Mouse (Mus musculus) cerebellum, postnatal 36 days (tissue): ENCODE measurements at regions not wholly inside any gene's neighbourhood (a gene's known extent, or its start where the extent isn't known, plus 50 kb on each side); places are given as distances from the start of the nearest gene placed in this dataset.

ENCODE experiments used
- DNase-seq, 2 experiments: peaks; one replicate each; pipeline ENCODE4 v3.0.0; 2021 to 2022; ENCODE audit warnings: mixed read lengths in 2 of 2

DNA sequence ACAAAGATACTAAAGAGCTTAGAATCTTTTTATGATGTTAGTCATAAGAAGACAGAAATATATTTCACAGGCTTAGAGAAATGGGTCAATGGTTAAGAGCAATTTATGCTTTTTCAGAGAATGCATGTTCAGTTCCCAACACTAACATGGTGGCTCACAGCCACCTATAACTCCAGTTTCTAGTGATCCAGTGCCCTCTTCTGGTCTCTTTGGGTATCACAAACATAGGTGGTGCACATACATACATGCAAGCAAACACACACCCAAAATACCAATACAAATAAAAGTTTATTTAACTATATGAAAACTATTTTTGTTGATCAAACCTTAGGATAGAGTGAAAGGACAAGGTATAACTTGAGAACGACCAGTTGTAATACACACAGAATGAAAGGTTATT is 308.0 kb downstream of the Cmpk2 start:
- DNase-seq: no peak

DNA sequence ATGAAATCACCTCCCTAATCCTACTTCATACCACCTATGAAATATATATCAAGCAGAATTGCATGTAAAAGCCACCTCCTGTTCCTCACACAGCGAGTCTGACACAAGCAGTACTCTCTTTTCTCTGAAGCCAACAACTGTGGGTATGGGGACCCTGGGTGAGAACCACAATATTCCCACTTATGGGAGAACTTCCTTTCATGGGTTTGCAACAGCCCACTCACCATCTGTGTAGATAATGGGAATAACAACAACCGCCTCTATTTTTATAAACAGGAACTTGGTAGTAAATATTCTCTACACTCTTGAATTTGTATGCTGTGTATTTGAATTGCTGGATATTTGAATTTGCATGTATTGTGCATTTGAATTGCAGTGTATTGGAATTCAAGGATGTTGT is 305.0 kb downstream of the Cmpk2 start:
- DNase-seq: no peak

DNA sequence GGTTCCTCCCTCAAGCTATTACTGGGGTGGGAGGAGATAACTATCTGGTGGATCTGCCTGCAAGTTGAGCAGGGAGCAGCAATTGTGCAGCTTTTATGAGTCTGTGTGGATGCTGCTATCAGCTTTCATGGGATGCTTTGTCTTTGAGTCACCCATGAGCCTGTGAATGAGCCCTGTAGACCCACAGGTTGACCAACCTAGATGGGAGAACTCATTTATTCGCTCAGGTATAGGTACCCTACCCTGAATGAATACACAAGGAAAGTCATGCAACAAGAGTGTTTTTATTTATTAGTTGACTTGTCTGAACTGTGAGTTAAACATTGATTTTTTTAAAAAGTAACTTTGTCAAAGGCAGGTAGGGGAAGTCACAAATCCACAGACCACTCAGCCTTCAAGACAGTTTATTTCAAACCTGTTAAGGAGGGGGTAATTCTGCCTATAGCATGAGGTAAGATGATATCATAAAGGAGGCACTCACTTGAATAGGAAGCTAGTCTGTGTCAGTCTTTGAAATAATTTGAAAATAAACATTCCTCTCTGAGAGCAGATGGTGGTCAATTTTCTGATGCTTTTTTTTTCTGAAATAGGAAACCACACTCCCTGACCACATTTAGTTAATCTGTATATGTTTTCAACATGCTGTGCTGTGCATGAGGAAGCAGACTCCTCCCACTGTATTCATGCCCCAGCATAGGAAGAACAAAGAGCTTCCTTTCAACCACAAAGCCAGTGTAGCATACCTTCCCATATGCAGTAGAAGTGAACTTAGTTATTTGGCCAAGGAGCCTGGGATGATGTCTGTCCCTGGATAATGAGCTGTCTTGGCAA is 302.0 kb downstream of the Cmpk2 start:
- no peak for DNase-seq

DNA sequence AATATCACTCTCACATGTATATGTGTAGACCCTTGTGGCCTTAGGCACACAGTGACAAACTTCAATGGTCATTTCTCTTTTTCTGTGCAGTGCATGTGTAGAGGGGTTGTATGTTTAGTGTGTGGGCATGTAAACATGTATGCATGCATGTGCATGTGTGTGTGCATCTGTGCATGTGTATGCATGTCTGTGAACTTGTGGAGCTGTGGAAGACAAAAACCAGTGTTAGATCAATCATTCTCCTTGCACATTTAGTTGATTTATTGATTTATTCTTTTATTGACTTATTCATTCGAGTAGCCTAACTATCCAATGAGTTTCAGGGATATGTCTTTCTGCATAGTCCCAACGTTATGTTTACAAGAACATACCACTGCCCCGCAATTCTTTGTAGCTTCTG is 298.5 kb downstream of the Cmpk2 start:
- DNase-seq: no peak

DNA sequence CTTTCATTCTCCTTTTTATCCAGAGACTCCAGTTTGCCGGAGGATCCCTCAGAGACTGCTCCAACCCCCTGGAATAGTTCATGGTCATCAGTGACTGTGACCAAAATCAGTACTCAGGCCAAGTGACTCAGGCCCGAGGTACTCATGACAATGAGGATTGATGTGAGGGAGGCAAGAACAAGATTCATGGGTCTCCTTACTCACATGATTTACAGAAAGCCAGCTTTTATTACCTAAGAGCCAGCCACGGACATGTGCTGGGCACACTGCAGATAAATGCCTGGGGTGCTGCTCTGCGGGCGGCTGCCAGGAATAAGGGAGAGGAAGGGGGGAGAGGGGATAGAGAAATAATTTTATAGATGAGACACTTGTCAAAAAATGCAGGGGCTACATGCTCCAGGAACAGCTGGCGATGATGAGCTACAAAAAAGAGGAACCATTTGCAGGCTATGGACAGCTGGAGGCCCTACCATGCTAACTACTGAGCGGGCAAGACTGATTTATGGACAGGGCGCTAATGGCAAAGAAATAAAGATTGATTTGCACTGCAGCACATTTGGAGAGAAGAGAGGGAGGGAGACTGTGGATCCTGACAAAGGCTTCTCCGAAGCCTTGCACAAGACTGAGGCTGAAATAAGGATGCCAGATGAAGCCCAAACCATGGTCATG is 289.8 kb downstream of the Cmpk2 start:
- no peak for DNase-seq

DNA sequence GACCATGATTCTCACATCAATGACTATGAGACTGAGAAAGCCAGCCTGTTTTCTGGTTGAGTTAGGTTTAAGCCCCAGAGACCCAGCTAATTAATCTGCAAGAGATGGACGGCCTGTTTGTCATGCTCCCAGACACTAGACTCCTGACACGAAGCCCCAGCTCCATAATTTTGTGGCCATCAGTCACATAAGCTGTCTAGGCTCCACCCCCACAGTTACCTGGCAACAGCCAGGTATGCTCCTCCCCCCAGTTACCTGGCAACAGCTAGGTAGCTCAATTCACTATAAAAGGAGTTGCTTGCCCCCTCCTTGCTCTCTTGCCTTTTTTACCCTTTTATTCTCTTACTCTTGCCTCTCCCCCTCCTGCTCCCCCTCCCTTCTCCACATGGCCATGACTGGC is 287.3 kb downstream of the Cmpk2 start:
- DNase-seq: no peak

DNA sequence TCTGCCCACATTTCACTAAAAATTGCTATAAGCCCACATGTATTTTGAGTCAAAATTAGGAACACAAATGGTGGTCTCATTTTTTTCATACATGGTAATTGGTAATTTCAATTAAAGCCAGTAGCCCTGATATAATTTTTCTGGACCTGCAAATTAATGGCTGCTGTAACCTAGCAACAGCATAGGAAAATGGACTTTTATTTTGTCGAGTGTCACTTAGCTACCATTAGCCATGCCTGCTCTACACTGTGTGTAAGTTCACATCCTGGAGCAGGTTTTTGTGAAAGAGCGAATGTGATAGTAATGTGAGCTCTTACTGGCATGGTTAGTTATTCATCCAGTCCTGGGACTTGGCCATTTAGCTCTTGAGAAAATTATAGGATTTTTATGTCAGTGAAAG is 285.6 kb downstream of the Cmpk2 start:
- no peak for DNase-seq

DNA sequence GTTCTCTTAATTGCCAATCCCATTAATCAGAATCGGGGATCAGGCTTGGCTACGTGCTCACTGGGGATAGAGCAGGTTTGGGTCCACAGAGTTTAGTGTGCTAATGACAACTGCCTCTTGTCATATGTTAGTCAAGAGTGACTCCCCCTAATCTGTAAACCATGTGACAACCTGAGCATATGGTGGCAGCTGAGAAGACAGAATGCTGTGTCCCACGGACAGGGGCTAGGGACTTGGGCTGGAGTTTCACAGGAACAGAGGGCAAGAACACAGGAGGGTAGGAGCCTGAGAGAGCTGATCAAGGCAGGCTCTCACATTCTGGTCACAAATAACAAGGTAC is 265.5 kb downstream of the Cmpk2 start:
- no peak for DNase-seq

DNA sequence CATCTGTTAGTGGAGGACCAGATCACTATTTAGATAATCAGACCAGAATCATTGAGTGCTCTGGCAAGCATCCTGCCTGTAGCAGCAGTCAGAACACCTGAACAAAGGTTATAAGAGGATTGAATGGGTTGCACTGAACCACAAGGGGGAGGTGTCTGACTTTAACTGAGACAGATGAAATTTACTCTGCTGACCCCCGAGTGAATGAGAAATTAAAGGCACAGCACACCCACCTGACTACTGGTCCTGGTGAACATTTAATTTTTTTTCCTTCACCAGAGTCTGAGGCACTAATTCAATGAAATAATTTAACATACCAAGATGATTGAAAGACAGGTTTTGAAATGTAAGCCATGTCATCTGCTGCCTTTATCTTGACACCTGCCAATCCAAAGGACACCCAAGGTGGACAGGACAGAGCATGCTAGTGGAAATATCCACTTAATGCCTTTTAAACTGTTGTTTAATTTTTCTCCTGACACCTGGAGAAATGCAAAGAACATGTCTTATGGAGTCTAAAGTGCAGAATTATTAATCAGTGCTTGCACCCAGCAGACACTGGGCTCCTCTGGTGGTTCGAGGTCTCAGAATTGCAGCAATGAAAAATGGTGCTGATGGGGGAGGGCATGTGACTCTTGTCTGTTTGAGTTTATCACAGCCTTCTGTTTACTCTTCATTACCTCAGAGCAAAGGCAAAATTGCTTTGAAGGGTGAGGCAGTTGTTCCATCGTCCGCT is 265.0 kb downstream of the Cmpk2 start:
- DNase-seq: no peak

DNA sequence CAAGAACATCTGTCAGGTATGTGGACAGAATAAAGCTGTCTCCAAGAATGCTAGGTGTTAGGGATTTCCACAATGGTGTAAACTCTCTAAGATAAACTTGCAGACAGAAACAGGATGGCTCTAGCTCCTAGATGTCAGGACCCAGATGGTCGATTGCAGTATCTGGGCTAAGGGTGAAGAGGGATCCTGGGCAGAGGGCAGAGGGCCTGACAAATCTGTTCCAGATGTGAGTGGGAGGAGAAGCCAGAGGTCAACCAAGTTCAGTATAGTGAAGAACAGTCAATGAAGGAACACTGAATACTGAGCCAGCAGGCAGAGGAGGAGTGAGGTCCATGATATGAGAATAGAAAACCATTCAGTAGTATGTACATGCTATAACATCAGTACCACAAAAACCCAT is 254.4 kb downstream of the Cmpk2 start:
- DNase-seq: no peak

DNA sequence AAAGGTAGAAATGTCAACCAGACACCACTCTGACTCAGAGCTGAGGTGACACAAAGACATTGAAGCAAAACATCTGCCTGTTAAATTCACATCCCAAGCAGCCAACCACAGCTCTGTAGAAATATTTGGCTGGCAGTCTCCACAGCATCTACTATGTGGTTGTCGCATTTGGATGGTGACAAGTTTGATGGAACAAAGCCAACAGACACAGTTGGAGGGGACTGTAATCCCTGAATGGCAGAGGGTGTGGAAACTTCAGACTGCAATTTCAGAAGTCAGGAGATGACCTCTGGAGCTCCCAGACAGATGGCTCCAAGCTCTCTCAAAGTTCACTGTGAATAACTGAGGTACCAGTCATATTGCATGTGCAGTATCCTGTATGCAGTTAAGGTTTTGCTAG is 229.8 kb downstream of the Cmpk2 start:
- no peak for DNase-seq

DNA sequence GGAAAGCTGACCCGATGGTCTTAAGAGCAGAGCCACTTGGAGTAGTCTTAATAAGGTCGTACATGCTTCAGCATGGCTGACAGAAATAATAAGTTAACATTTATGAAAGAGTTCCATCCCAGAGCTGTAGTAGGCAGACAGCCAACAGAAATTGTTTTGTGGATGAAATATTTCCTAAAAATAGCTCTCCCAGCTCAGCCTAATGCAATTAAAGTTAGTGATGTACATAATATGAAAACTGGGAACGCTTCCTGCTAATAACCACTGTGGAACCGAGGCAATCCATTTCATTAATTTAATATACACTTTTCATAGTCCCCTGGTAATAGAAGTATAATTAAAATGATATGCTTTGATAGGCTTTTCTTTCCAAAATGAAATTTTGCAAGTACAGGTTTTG is 219.0 kb downstream of the Cmpk2 start:
- no peak for DNase-seq

DNA sequence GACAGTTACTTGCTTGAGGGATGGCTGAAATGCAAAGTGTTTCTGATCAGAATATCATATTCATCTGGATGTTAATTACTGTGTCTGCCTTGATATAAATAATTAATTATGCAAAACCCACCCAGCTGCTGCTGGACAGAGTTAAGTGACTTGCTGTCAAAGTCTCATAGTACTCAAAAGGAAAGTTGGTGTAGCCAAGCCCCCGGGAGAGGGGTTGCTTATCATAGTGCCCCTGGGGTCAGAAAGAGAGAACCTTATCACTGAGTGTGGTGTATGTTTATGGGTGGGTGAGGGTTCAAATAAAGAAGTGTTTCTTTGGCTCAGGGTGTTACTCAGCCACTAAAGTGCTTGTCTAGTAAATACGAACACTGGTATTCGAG is 211.6 kb downstream of the Cmpk2 start:
- DNase-seq: no peak

DNA sequence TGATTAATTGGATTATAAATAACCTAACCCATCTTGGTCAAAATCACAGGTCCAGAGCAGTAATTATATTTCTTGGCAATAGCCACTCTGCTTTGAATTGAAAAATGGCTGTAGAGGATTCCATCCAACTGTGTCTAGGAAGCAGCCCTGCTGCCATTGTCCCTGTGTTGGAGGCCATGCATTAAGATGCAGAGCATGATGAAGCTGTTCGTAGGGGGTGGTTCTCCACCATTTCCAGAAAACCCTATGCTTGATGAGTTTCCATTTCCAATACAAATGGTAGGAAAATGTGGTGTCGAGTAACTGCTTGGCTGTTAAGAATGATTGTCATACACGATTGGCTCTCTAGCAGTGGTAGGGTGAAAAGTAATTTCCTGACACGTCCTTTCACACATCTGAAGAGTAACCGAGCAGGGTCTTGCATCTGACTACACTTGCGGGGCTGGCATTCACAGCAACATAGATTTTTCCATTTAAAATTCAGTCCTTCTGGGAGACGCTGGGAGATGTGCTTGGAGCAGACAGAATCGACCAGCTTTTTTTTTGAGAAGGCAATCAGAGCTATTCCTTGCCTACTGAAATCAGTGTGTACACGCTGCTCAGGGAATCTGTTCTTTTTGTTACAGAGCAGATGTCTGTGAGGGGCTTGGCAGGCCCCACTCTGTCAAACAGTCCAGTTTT is 211.0 kb downstream of the Cmpk2 start:
- DNase-seq: no peak

DNA sequence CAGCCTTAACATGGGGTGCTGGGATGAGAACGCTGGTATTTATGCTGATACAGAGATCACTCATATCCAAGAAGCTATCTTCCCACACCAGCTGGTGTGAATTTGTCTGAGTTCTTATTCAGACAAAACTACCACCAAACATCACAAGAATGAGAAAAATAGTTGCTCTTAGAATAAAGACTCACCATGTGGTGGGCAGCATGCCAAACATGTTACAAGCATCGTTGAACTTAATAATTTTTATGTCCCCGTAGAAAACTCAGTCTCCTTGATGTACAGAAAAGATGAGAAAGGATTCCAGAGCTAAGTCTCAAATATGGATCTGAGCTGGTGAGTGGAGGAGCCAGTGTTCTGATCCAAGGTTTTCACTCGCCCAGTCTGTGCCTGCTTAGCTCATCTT is 196.5 kb downstream of the Cmpk2 start:
- DNase-seq: no peak

DNA sequence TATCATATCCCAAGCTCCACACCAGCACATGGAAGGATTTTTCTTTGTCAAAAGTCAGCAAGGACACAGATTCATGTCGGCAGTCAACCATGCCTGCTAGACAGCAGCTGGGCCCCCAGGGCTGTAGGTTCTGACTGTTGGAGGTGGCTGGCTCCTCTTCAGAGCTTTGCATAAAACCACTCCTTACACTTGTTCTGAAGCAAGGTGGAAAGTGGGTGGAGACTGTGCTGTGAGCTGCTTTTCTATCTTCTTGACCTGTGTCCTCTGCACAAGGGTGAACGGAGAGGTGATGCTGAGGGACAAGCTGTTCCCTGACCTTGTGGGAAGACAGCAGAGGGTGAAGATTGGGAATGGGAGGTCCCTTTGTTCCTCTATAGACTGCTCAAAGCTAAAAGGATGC is 185.2 kb downstream of the Cmpk2 start:
- DNase-seq: no peak

DNA sequence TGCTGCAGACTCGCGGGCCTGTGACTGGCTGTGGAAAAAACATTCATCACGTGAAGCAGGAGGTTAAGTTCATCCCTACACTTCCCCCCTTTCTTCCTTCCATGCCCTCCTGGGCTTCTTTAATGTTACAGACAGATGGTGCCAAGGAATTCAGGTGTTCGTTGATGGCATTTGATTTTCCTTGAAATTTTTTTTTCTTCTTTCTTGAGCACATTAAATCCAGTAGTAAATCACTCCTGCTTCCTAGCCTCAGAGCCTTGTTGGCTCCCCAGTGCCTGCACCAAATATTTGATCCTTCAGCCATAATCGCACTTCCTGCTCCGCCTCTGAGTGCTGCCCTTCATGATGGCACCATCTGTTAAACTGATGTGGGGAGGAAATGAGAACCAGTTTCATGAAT is 184.8 kb downstream of the Cmpk2 start:
- DNase-seq: no peak

DNA sequence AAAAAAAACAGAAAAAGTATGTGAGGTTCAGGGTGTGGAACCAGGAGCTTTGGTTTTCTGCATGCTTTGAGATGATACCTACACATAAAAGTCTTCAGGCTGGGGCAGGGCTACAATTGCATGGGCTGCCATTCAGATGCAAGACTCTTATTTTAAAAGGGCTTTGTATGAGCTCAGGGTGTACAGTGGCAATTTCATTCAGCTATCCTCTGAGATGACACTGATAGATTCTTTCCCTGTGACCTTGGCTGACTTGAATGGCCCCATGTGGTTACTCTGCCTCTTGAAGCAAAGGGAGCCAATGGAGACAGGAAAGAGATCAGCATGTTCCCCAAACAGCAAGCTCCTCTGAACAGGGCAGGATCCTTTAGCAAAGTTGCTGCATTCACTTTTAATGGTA is 177.1 kb downstream of the Cmpk2 start:
- DNase-seq: no peak

DNA sequence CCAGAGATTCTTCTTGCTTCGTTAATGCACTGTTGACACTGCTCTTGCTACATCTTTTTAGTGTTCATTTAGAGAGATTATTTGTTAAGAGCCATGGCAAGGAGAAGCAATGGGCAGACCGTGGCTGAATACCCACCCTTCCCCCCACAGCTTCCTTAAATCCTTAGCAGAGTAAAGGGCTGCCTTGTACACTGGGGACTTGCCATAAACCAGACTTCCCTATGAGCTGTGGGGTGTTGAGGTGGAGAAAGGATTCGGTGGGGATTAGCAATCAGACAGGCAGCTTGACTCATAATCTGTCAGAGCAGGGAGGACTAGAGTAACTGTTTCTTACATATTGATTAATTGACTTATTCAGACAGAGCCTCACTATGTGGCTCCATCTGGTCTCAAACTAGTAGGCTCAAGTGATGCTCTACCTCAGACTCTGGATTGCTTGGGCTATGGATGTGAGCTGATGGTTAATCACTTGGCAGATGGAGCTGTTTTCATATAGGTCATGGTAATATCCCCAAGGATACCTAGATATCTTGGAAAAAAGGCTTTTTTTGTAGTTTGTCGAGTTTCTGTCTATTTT is 166.7 kb downstream of the Cmpk2 start:
- DNase-seq: no peak

DNA sequence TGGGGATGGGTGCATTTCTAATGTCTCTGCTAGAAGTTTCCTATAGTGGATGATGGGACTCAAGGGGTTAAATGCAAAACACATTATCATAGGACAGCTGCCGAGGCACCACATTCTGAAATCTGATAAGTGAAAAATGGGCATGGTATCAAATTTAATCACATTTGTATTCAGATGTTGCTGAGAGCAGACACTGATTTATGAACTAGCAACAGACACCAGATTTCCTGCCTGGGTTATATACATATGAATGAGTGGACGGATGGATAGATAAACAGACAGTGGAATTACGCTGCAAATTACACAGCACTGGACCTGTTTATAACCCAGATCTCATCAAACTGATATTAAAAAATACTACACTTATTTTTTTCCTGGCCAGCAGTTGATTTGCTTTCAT is 166.2 kb downstream of the Cmpk2 start:
- DNase-seq: no peak

DNA sequence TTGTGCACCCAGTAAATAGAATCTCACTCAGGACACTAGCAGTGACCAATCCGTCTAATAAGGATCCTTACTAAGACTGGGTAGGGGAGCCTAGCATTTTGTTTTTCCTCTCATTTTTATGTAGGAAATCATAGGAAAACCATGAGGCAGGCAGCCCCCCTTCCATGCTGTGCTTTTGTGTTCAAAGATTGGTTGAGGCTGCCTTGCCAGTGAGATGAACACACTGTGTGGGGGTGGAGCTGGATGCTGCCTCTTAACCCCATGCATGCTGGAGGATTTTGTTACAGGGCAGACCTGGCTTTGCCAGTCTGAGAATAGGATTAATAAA is 162.8 kb downstream of the Cmpk2 start:
- DNase-seq: no peak

DNA sequence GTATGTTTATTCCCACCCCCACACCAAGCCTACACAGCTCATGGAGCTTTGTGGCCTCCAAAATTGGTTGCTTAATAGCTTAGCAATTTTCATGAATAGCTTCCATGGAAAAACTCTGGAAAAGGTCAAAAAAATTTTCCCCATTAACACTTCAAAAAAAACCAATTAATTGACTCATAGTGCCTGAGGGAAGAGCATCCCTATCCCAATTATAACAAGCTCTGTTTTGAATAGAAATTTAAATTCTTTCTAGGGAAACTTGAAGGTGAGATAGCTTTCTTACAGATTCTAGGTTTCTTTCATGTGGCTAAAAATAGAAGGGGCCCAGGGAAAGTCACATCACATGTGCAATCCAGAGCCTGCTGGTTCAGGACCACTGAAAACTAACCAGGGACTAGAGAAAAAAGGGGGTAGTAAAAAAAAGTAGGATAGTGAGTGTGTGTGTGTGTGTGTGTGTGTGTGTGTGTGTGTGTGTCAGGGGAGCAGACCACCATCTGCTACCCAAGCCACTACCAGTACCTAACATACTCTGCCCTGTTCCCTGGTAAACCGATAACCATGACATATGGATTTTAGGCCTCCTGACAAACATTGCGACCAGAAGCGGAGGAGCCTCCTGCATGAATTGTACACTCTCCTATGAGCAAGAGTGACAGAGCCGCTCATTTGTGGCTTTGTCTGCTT is 162.2 kb downstream of the Cmpk2 start:
- DNase-seq: no peak
